Comparison of ENCODE assay signal across 9 mouse cellular contexts in the genomic region with DNA sequence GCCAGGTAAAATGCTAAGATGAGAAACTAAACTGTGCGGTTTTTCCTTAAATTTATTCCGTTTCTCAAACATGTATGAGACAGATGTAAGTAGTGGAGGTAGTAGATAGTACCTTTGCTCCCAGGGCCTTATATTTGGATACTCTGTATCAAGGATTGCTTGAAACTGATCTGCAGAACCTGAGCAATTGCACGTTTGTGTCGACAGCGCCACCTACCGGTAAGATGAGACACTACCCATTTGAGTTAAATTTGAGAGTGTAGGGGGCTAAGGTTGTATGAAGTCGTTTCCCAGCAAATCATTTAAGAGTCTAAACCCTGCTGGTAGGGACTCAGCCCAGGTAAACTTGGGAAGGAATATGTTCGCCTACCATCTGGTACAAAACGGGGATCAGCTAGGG. TPM values are rescaled to one million over a fixed set of nuclear protein-coding genes. Genes with fewer than 3 reads are reported as not detected.
DNase-seq lines count a peak whose midpoint lies in the region; ATAC-seq lines count a peak whose summit lies in the region.
"Had no signal": no experiment of that assay in that cellular context is flagged by ENCODE, and none has a peak within 500 bp of the region (broad histone marks: within the 10 kb centered on the region; RNA-seq: fewer than 3 reads in every experiment).

No protein-coding gene starts in this region.

- WGBS in midbrain, embryonic 11.5 days, result 7% methylated on average over 9 of the region's 9 CpGs
- WGBS in midbrain, embryonic 16.5 days, result 7% methylated on average over 9 of the region's 9 CpGs
- WGBS in embryonic facial prominence, embryonic 11.5 days, result 5% methylated on average over 9 of the region's 9 CpGs
- 7% methylated on average over 9 of the region's 9 CpGs for WGBS in hindbrain, embryonic 16.5 days

- H3K4me3 ChIP-seq in midbrain, embryonic 11.5 days (ENCODE audit: low read depth, low read length), result no peak overlapping the region
- no peak overlapping the region for H3K4me3 ChIP-seq in midbrain, embryonic 16.5 days (ENCODE audit: low read depth, low read length)
- no peak overlapping the region for H3K4me3 ChIP-seq in embryonic facial prominence, embryonic 11.5 days (ENCODE audit: low read depth, low read length)
- H3K4me3 ChIP-seq in hindbrain, embryonic 16.5 days (ENCODE audit: low read length), result no peak overlapping the region
- H3K4me3 ChIP-seq: midbrain, embryonic 12.5 days had no signal

- intact Hi-C loops in left cerebral cortex, postnatal 10 days (cut with DNase I), result loop anchor here (2.0 kb wide), 3 partner anchors 31 to 183 kb away; no protein-coding TSS in a partner anchor

- H3K27ac ChIP-seq in midbrain, embryonic 11.5 days (ENCODE audit: low read depth, low read length), result no peak overlapping the region
- no peak overlapping the region for H3K27ac ChIP-seq in midbrain, embryonic 16.5 days (ENCODE audit: low read length)
- no peak overlapping the region for H3K27ac ChIP-seq in embryonic facial prominence, embryonic 11.5 days (replicated peaks; ENCODE audit: low read depth, low read length)
- H3K27ac ChIP-seq in hindbrain, embryonic 16.5 days (ENCODE audit: low read depth, low read length), result no peak overlapping the region
- H3K27ac ChIP-seq: midbrain, embryonic 12.5 days had no signal

- peak; percentile 96 for DNase-seq in midbrain, embryonic 11.5 days (ENCODE audit: low spot score, missing footprints)
- DNase-seq in adipocyte (ENCODE audit: low spot score), result peak; percentile 88
- DNase-seq in embryonic facial prominence, embryonic 11.5 days (ENCODE audit: low spot score), result peak; percentile 86
- DNase-seq in left cerebral cortex, postnatal 10 days (ENCODE audit: extremely low spot score in 1 of 2, low spot score in 2 of 2), result peak; percentile 66 to 67
- DNase-seq in thymus, postnatal 0 days (ENCODE audit: low spot score), result peak; percentile 81

- no peak for ATAC-seq in midbrain, embryonic 11.5 days (ENCODE audit: low FRiP score)
- ATAC-seq in midbrain, embryonic 16.5 days, result no peak
- no peak for ATAC-seq in embryonic facial prominence, embryonic 11.5 days (replicated peaks; ENCODE audit: insufficient number of reproducible peaks, low FRiP score, low TSS enrichment, low read depth)
- 0 out of 2 replicates have a peak, but pooled peaks have one; percentile 68 for ATAC-seq in hindbrain, embryonic 16.5 days
- ATAC-seq in megakaryocyte-erythroid progenitor cell, adult 5-6 weeks (replicated peaks; ENCODE audit: low FRiP score, low TSS enrichment, poor library complexity, severe bottlenecking), result peak; percentile 60; the same call in 1 of the 2 replicates

- H3K27me3 ChIP-seq in midbrain, embryonic 11.5 days (ENCODE audit: control insufficient read depth, insufficient read depth, low read length), result no peaks in the 10 kb centered on the region
- H3K27me3 ChIP-seq in midbrain, embryonic 16.5 days (ENCODE audit: control insufficient read depth, insufficient read depth, low read depth, low read length), result no peaks in the 10 kb centered on the region
- no peaks in the 10 kb centered on the region for H3K27me3 ChIP-seq in embryonic facial prominence, embryonic 11.5 days (ENCODE audit: control insufficient read depth, insufficient read depth, low read length)
- H3K27me3 ChIP-seq in hindbrain, embryonic 16.5 days (replicated peaks; ENCODE audit: control insufficient read depth, insufficient read depth, low read length), result no peaks in the 10 kb centered on the region
- H3K27me3 ChIP-seq: midbrain, embryonic 12.5 days had no signal

- H3K4me2 ChIP-seq in midbrain, embryonic 11.5 days, result no peak overlapping the region
- no peak overlapping the region for H3K4me2 ChIP-seq in midbrain, embryonic 16.5 days (ENCODE audit: low read length)
- H3K4me2 ChIP-seq in embryonic facial prominence, embryonic 11.5 days (ENCODE audit: low read depth, low read length), result no peak overlapping the region
- H3K4me2 ChIP-seq in hindbrain, embryonic 16.5 days (ENCODE audit: low read length), result no peak overlapping the region
- H3K4me2 ChIP-seq: midbrain, embryonic 12.5 days had no signal

- no peak overlapping the region for H3K9ac ChIP-seq in midbrain, embryonic 11.5 days (ENCODE audit: low read length)
- H3K9ac ChIP-seq in midbrain, embryonic 16.5 days (ENCODE audit: low read depth, low read length), result no peak overlapping the region
- no peak overlapping the region for H3K9ac ChIP-seq in embryonic facial prominence, embryonic 11.5 days (replicated peaks; ENCODE audit: low read length)
- H3K9ac ChIP-seq in hindbrain, embryonic 16.5 days (ENCODE audit: low read depth, low read length), result no peak overlapping the region
- H3K9ac ChIP-seq: midbrain, embryonic 12.5 days had no signal

- no peaks in the 10 kb centered on the region for H3K36me3 ChIP-seq in midbrain, embryonic 11.5 days (ENCODE audit: control insufficient read depth, insufficient read depth, low read length)
- H3K36me3 ChIP-seq in midbrain, embryonic 16.5 days (ENCODE audit: control insufficient read depth, insufficient read depth, low read length), result no peaks in the 10 kb centered on the region
- no peaks in the 10 kb centered on the region for H3K36me3 ChIP-seq in embryonic facial prominence, embryonic 11.5 days (replicated peaks; ENCODE audit: control insufficient read depth, insufficient read depth, low read depth, low read length)
- H3K36me3 ChIP-seq in hindbrain, embryonic 16.5 days (ENCODE audit: control insufficient read depth, insufficient read depth, low read length), result no peaks in the 10 kb centered on the region
- H3K36me3 ChIP-seq: midbrain, embryonic 12.5 days had no signal

- H3K9me3 ChIP-seq in midbrain, embryonic 11.5 days (ENCODE audit: control insufficient read depth, low read length), result no peaks in the 10 kb centered on the region
- H3K9me3 ChIP-seq in midbrain, embryonic 16.5 days (replicated peaks; ENCODE audit: control insufficient read depth, low read length, poor library complexity, severe bottlenecking), result no peaks in the 10 kb centered on the region
- no peaks in the 10 kb centered on the region for H3K9me3 ChIP-seq in embryonic facial prominence, embryonic 11.5 days (replicated peaks; ENCODE audit: control insufficient read depth, low read length)
- no peaks in the 10 kb centered on the region for H3K9me3 ChIP-seq in hindbrain, embryonic 16.5 days (ENCODE audit: control insufficient read depth, low read length)
- H3K9me3 ChIP-seq: midbrain, embryonic 12.5 days had no signal

- no peaks in the 10 kb centered on the region for H3K4me1 ChIP-seq in midbrain, embryonic 11.5 days (ENCODE audit: control insufficient read depth, insufficient read depth, low read length)
- H3K4me1 ChIP-seq in midbrain, embryonic 16.5 days (ENCODE audit: control insufficient read depth, insufficient read depth, low read length), result no peaks in the 10 kb centered on the region
- H3K4me1 ChIP-seq in embryonic facial prominence, embryonic 11.5 days (ENCODE audit: control insufficient read depth, insufficient read depth, low read length), result no peaks in the 10 kb centered on the region
- H3K4me1 ChIP-seq in hindbrain, embryonic 16.5 days (ENCODE audit: control insufficient read depth, insufficient read depth, low read depth, low read length), result no peaks in the 10 kb centered on the region
- H3K4me1 ChIP-seq: midbrain, embryonic 12.5 days had no signal

RNA-seq across cellular contexts. Expression of gene Tnk2, which starts 45.8 kb away (rescaled TPM):
- polyA plus RNA-seq in midbrain, embryonic 11.5 days (2014; fragmentation: Nextera tagmentation; extraction: Ambion mirVana), result 6.1 and 6.6 TPM in 2 replicates
- polyA plus RNA-seq in midbrain, embryonic 16.5 days (2015; fragmentation: Nextera tagmentation; extraction: Ambion mirVana), result 19.0 and 21.6 TPM in 2 replicates
- polyA plus RNA-seq in embryonic facial prominence, embryonic 11.5 days (2014; fragmentation: Nextera tagmentation; extraction: Ambion mirVana), result 5.3 and 5.8 TPM in 2 replicates
- 19.3 and 22.6 TPM in 2 replicates for polyA plus RNA-seq in hindbrain, embryonic 16.5 days (2015; fragmentation: Nextera tagmentation; extraction: Ambion mirVana)
- 100 to 1,000 TPM in 1 of 2 experiments, 10 to 100 TPM in 1; 93.2 to 107 TPM for total RNA-seq in left cerebral cortex, postnatal 10 days (2021)
- 45.7 and 54.4 TPM in 2 replicates for total RNA-seq in megakaryocyte-erythroid progenitor cell, adult 5-6 weeks (2014; fragmentation: Nextera tagmentation)
- total RNA-seq in megakaryocyte-erythroid progenitor cell, adult 5-6 weeks (2017), result 27.7 and 28.6 TPM in 2 replicates
- polyA plus RNA-seq in thymus, postnatal 0 days (2015; fragmentation: Nextera tagmentation; extraction: Ambion mirVana), result 20.1 and 23.5 TPM in 2 replicates

RNA-seq across cellular contexts. Expression of gene Muc4, which starts 46.2 kb away (rescaled TPM):
- 0.19 and 0.29 TPM in 2 replicates for polyA plus RNA-seq in midbrain, embryonic 11.5 days (2014; fragmentation: Nextera tagmentation; extraction: Ambion mirVana)
- not detected in 2 replicates for polyA plus RNA-seq in midbrain, embryonic 16.5 days (2015; fragmentation: Nextera tagmentation; extraction: Ambion mirVana)
- polyA plus RNA-seq in embryonic facial prominence, embryonic 11.5 days (2014; fragmentation: Nextera tagmentation; extraction: Ambion mirVana), result 0.28 TPM in 1 of 2 replicates, not detected in the other
- polyA plus RNA-seq in hindbrain, embryonic 16.5 days (2015; fragmentation: Nextera tagmentation; extraction: Ambion mirVana), result not detected in 2 replicates
- not detected for total RNA-seq in left cerebral cortex, postnatal 10 days (2021)
- not detected in 2 replicates for total RNA-seq in megakaryocyte-erythroid progenitor cell, adult 5-6 weeks (2014; fragmentation: Nextera tagmentation)
- total RNA-seq in megakaryocyte-erythroid progenitor cell, adult 5-6 weeks (2017), result not detected in 2 replicates
- polyA plus RNA-seq in thymus, postnatal 0 days (2015; fragmentation: Nextera tagmentation; extraction: Ambion mirVana), result 0.24 and 0.56 TPM in 2 replicates

Comparison
In these comparisons a context has a peak if more than half of its experiments do, and no peak if none do; other contexts are left out.
1. ATAC-seq: peak in hindbrain, embryonic 16.5 days (single experiment) and megakaryocyte-erythroid progenitor cell, adult 5-6 weeks (single experiment); none in midbrain, embryonic 11.5 days (single experiment), midbrain, embryonic 16.5 days (single experiment) and embryonic facial prominence, embryonic 11.5 days (single experiment).
2. Peak in every context shown above with its lines, with median percentiles within 50 percentile points of each other: DNase-seq.